Mouse (Mus musculus) ES-Bruce4 (cell line): ENCODE results near the gene Ube2j2.

Source experiments
- CTCF ChIP-seq: IDR thresholded peaks from one replicate; pipeline ENCODE4 v1.8.1; 2011; ENCODE audit warnings: low read depth, low read length
- EP300 ChIP-seq: IDR thresholded peaks from 2 replicates; pipeline ENCODE4 v1.6.1; 2011; ENCODE audit warnings: low read depth, low read length; ENCODE audit not compliant: insufficient read depth

DNA sequence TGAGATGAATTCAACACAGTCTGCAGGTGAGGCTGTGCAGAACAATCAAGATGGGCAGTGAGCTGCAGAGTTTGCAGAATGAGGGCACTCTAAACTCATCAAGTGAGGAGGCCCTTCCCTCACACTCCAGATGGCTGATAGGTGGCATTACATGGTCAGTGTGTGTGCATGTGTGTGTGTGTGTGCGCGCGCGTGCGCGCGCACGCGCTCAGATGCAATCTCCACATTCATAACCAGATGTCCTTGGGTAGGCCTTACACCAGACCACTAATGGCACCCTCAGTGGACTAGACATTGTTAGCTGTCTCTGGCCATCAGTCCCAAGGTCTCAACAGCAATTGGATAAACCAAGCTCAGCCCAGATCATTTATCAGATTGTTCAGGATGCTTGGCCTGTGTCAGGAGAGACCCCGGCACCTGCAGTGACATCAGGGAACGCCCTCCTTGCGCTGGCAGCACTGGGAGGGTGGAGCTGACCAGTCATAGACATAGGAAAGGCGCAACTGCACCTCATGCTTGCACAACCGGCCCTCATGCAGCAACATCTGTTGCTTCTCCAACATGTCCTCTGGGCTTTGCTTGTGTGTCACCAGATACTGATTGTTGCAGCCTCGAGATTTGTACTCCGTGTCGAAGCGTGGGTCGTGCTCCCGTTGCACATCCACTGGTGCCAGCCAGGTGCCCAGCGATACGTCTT, 47.7 kb downstream of the Ube2j2 start:
- TF ChIP-seq CTCF (no peak), EP300 (no peak)
